Mouse (Mus musculus): Measurements from ENCODE around the gene Frmd4a.

DNA sequence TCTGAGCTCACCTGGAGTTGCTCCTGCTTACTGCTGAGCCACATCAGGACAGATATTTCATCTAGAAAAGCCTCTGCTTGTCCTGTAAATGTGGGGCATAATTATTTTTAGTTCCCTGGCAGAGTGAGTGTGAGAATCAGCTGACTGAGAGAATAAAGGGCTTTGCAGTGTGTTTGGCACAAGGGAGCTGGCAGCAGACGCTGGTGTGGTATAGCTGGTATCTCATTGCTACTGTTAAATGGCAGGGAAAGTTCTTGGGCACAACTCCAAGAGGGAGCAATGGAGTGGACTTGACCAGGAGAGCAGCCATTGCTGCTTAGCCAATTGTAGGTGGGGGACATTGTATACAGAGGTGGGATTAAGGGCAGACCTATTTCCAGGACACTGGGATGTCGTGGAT, 83.9 kb downstream of the Frmd4a start:
- TF ChIP-seq POLR2A (IDR thresholded peaks at IDR 0.05; ENCODE audit: low read depth, low read length) (no peak), CTCF (IDR thresholded peaks at IDR 0.05; ENCODE audit: extremely low read depth, insufficient read length, insufficient replicate concordance, low read depth, low read length) (no peak)
